Mouse (Mus musculus) adrenal gland, adult 18-20 months (tissue): ENCODE results near the gene E130308A19Rik. TPM values are rescaled to one million over a fixed set of nuclear protein-coding genes. Genes with fewer than 3 reads are reported as not detected.

ENCODE experiments used
- DNase-seq, 2 experiments: peaks; one replicate each; pipeline ENCODE4 v3.0.0; 2021 to 2022; ENCODE audit warnings: low spot score in 2 of 2
- total RNA-seq, 2 experiments: library from RNA; stranded (reverse); gene quantifications; 1 replicate in 1 of 2; 2 replicates in 1 of 2; pipeline ENCODE4 v1.2.3; 2021

E130308A19Rik gene
- total RNA-seq, 2 experiments from 2014 or later, result 11.2 to 13.2 TPM

GRCm38 (mm10) chr4:59681383-59681782 is 55.4 kb downstream of the E130308A19Rik start:
- DNase-seq, result no peak

DNA sequence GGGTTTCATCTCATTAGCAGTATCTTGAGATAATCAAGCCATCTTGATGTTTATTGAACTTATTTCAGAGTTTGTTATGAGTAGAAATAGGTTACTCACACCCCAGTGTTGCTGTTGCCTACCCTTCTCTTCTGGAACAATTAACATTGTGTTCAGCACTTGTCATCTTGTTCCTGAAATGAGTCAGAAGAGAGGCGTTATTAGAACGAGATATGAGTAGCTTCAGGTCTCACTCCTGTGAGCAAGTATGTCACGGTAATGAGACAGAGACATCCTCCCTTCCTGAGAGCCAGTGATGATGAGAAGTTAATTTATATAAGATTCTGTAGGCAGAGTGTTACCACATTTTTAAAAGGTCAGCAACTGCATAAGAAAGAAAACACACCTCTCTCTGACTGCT is 56.5 kb downstream of the E130308A19Rik start:
- DNase-seq, result no peak

GRCm38 (mm10) chr4:59682950-59683349 is 56.9 kb downstream of the E130308A19Rik start:
- no peak for DNase-seq

GRCm38 (mm10) chr4:59684306-59684705 is 58.3 kb downstream of the E130308A19Rik start:
- no peak for DNase-seq

- DNase-seq, result no peak
These were observed 60.7 kb downstream of the E130308A19Rik start for GRCm38 (mm10) chr4:59686716-59687115.

DNA sequence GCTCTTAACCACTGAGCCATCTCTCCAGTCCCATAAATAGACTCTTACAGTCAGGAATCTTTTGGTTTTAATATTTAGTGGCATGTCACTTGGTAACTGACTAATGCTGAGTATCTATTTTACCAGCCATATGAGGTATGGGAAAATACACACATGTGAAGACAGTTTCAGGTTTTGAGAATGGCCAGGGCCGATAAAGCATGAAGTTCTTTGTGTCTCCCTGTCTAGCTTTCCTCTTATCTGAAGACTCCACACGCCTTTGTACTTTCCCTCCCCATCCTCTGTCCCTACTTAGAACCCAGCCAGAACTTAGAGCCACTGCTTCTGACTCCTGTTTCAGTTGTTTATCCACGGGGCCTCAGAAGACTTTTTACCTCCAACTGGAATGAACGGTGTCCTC is 63.0 kb downstream of the E130308A19Rik start:
- no peak for DNase-seq

GRCm38 (mm10) chr4:59690145-59690544 is 64.1 kb downstream of the E130308A19Rik start:
- DNase-seq, result no peak

GRCm38 (mm10) chr4:59696846-59697245 is 70.8 kb downstream of the E130308A19Rik start:
- DNase-seq, result no peak

- DNase-seq, result no peak
These were observed 71.9 kb downstream of the E130308A19Rik start for GRCm38 (mm10) chr4:59697869-59698268.

- no peak for DNase-seq
These were observed 73.2 kb downstream of the E130308A19Rik start for GRCm38 (mm10) chr4:59699014-59699792.

DNA sequence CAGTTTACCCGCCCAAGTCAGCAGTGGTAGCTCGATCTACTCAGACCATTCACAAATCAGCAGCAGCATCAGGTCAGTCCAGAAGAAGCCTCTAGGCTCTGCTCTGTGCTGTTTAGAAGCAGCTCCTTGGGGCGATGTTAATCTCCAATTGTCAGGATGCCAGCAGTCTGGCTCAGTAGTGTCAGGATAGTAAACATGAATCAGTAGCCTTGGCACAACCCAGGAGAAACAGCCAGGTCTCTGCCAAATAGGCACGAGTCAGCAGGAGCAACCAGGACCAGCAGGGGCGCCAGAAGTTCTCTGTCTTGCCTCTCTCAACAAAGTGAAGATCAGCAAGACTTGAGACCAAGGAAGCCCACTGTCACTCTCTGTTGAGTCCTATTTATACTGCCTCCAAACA is 83.3 kb downstream of the E130308A19Rik start:
- DNase-seq, result peak in 1 of 2 experiments; percentile 32

DNA sequence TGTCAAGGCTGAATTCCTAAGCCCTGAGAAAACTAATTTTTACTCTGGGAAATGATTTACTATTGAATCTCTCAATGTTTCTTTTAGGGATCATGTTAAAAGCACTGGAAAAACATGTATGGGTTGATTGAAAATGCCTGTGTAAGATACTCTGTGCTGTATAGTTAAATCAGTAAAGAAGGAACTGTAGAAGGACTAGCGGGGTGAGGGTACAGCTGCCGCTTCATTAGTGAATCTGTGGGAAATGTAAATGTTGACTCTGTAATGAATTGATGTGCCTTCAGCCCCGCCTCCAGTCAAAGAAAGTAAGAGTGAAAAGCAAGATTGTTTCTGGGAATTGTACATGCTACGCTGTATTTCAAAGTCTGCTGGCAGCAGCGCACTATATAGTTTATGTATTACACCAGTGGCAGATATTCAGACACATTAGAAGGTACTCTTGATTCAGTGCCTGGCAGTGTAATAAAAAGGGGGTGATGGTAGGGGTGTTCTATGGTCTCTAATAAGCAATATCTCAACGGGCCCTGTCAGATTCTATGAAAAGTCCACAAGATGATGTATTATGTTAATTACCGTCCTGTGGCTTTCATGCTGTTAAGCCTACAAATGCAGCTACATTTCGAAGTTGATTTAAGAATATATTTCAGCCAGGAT is 84.9 kb downstream of the E130308A19Rik start:
- DNase-seq, result no peak

GRCm38 (mm10) chr4:59712451-59712850 is 86.4 kb downstream of the E130308A19Rik start:
- DNase-seq, result no peak

GRCm38 (mm10) chr4:59712955-59713354 is 86.9 kb downstream of the E130308A19Rik start:
- no peak for DNase-seq

- DNase-seq, result no peak
These were observed 88.5 kb downstream of the E130308A19Rik start for GRCm38 (mm10) chr4:59714472-59714871.

DNA sequence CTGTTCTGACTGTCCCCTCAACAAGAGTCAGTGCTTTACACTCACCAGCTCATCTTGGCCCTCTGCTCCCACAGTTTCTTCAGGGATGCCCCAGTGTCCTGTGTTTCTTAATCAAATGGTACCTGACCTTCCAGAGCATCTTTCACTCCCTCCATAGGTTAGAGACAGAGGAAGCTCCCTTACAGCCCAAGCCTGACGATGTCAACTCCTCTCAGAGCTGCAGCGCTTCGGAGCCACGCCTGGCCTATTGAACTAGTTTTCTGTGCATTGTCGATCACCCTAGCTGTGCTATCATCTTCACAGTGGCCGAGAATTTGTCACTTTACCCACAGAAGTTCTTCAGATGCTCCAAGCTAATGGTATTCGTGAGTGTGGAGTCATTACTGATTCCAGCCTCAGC is 88.9 kb downstream of the E130308A19Rik start:
- DNase-seq, result no peak

DNA sequence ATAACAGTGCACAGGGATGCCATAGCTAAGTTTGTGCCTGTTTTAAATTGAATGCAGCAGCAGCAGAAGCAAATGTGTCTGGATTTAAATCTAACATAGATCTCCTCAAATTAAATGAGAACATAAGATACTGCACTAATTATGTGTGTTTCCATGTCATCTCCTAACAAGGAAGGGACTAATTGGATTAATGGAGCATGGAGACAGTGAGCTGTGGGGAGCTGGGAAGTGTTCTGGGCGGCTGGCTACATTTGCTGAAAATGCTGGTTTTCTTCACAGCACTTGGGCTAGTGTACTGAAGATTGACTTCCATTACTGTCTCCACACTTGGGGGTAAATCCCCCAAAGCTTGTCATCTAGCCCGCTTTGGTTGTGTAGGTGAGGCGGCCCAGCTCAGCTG is 89.5 kb downstream of the E130308A19Rik start:
- DNase-seq, result no peak

- DNase-seq, result no peak
These were observed 91.3 kb downstream of the E130308A19Rik start for GRCm38 (mm10) chr4:59717349-59717748.

- no peak for DNase-seq
These were observed 92.5 kb downstream of the E130308A19Rik start for GRCm38 (mm10) chr4:59718542-59718941.

DNA sequence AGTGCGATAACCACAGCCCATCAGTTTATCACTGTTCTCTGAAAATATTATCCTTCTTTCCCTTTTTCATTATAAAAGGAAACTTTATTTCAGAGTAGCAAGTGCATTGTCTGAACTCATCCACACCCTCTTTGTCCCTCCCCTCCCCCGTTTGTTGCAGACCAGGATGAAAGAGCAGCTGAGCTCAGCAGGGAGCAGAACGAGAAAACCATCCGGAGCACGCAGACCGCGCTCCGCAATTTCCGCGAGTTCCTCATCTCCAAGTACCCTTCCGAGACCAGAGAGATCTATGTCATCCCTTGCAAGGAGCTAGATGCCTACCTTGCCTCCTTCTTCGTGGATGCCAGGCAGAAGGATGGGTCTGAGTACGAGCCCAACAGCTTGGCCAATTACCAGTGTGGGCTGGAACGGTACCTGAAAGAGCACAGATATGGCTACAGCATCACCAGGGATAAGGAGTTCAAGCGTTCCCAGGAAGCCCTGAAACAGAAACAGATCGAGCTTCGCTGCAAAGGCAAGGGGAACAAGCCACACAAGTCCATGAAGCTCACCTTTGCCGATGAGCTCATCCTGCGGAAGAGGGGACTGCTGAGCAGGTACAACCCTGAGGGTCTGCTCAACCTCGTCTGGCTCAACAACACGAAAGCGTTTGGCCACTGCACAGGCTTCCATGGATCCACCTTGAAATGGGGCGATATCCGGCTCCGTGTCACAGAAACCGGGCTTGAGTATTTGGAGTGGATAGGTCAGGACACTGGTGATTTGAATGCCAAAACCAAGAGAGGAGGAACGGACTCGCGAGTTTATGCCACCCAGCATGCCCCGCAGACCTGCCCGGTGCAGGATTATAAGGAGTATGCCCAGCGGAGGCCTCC is 93.7 kb downstream of the E130308A19Rik start:
- DNase-seq, result no peak

DNA sequence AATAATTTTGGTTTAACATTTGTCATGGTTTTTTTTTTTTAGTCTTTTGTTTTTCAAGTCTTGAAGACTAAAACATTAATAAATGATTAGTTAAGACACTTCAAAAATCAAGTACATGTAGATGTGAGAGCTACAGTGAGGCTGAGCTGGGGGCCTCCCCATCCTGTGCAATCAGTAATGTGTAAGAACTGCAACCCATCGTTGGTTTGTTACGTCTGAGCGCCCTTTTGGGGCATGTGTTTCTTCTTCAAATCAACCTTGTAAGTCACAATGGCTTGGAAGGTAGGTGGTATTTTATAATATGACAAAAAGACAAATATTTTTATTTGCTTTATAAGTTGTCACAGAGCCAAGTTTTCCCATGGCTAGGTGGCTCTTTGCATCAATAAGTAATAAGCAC is 95.8 kb downstream of the E130308A19Rik start:
- no peak for DNase-seq

GRCm38 (mm10) chr4:59725579-59725978 is 99.6 kb downstream of the E130308A19Rik start:
- no peak for DNase-seq
